Mouse (Mus musculus): ENCODE measurements around the gene Tbx1.

Tbx1 gene

DNA sequence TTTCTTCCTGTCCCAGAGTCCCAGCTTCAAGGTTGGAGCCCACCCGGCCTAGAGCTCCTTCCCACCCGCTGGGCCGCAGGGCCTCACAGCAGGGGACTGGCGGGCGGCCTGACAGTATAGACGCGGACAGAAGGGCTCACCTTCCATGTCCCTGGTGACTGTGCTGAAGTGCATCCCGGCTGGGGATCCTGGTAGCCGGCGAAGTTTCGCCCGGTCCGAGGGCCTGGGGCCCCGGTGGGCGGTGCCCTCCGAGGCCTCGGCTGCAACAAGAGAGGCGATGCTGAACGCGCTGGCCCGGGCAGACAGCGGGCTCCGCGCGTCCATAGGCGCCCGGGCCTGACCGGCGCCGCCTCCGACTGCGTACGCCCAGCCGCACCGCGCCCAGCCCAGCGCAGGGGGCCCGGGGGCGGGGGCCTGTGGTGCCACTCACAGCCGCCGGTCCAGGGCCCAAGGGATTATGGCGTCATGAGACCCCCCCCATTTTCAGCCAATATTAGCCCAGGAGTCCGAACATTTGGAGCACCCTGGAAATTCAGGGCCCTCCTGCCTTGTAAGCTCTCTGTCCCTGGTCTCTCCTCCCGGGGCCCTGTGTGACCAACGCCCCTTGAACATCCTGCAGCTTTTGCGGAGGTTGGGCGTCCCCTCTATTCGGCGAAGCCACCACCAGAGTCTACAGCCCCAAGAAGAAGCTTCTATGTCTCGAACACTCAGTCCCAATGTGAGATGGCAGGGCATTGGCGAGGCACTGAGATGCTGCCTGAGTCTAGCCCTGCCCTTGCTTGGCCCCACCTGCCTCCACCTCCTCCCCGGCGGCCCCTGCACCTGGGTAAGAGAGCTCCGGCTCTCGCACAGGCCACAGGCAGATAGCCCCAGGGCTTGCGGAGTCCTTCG lies 2.4 kb downstream of the Tbx1 start:
- DNase-seq (ENCODE audit: low spot score) = no peak

GRCm38 (mm10) chr16:18586906-18587546 lies 3.4 kb downstream of the Tbx1 start:
- no peak for DNase-seq (ENCODE audit: low spot score)

DNA sequence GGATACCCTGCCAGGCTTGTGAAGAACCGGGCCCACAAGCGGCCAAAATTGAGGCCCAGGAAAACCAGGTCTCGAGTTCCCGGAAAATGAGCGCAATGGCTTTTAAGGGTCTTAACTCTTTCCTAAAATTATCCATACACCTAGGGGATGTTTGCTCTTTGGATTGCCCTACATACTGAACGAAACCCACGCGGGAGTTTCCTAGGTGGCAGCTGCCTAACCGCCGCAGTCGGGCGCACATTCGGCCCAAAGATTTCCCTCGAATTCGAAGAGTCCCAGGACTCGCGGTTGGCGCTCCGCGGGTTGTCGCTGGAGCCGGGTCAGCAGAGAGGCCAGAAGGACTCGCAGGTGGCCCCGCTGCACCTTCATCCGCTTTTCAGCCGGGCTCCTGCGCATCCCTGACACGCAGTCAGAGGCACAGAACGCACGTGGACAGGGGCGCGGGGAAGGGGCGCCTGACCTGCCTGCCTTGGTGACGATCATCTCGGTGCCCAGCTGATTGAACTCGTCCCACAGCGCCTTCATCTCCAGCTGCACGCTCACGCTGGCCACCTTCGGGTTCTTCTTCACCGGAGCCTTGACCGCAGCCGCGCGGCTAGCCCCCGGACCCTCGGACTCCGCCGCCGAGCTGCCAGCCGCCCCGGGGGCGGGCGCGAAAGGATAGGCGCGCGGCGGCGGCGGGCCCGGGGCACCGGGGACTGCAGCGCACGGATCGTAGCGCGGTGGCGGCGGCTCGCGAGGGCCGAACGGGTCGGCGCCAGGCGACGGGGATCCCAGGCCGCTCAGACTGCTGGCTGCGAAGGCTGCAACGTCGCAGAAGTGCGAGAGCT lies 4.2 kb downstream of the Tbx1 start:
- no peak for DNase-seq (ENCODE audit: low spot score)

GRCm38 (mm10) chr16:18585676-18586075 lies 4.8 kb downstream of the Tbx1 start:
- DNase-seq (ENCODE audit: low spot score) = no peak

DNA sequence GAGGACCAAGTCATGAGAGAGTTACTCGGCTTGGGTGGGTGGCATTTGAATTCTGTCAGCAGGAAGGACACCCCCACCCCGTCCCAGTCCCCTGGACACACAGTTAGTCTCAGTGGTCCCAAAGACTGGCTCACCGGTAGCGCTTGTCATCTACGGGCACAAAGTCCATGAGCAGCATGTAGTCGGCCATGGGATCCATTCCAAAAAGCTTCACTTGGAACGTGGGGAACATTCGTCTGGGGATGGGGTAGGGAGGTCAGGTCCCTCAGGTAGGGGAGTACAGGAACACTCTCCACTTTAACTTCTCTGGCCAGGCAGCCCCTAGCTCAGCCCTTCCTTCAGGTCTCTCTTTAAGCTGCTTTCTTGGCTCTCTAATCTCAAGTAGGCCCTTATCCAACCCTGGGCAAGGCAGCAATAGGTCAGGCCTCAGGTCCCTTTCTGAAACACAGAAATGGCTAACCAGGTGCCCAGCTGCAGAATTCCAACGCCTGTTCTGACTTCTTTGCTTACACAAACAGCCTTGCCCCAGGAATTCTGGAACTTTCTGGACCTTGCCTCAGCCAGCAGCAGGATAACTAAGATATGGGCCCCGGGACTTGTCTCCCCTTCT lies 5.5 kb downstream of the Tbx1 start:
- DNase-seq (ENCODE audit: low spot score) = no peak

- no peak for DNase-seq (ENCODE audit: low spot score)
Observed at GRCm38 (mm10) chr16:18583673-18584357, 6.7 kb downstream of the Tbx1 start.

DNA sequence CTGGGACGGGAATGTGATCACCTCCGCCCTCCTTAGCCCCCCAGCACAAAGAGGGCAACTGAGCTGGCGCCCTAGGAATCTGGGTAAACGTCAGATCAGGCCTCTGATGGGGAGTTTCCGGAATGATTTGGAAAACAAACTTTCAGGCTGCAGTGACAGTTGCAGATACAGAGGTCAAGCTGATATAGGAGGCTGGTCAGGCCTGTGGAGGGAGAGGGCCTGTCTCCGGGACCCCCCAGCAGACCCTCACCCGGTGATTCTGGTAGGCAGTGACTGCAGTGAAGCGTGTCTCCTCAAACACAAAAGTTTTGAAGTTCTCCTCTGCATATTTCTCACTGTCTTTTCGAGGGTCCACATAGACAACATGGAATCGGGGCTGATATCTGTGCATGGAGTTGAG lies 7.3 kb downstream of the Tbx1 start:
- no peak for DNase-seq (ENCODE audit: low spot score)

DNA sequence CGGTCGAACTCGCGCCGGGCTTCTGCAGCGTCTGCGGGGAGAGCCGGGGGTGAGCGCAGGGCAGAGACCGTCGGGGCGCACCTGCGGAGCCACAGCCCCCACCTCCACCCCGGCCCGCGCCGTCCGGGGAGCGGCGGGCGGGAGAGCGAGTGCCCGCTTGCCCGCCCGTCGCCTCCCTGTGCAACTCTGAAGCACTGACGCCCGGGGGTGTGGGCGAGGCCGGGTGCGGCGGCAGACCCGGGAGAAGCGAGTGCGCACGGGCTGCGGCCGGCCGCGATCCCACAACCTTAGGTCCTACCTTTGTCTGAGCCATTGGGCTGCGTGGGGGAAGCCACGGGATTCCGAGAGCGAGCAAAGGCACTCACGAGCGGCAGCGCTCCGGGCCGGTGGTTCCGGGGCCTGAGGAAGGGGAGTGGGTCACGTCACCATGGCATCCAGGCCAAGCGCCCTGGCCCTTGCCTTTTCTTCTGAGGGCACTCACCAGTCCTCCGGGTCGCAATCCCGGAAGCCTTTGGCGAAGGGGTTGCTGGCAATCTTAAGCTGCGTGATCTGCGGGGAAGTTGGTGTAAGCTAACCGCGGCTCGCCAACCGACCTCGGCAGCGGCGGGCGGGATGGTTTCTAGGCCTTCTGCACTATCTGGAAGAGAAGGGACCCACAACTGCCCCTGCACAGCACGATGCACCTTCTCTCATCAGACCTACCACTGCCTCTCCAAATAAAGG lies 7.9 kb downstream of the Tbx1 start:
- DNase-seq (ENCODE audit: low spot score) = no peak

DNA sequence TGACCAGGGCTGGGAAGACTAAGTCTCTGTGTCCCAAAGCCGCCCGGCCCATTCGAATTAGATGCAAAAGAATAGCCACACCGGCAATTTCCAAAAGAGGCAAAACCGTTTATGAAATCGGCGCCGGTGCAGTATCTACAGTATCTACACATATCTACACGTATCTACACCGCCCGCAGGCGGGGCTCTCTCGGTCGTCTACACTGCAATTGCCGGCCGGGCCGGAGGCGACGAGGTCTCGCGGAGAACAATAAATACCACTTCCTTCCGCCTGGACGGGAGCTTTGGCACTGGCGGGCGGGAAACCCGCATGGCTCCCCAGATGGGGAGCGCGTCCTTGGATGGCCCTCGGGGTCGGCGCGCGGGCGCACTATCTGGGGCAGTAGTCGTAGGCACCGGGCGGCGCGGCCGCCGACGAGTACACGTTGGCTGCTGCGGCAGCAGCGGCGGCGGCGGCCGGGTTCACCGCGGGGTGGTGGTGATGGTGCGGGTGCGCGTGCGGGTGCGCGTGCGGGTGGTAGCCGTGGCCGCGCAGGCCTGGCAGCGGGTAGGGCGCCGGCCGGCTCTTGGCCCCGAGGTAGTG lies 8.8 kb downstream of the Tbx1 start:
- DNase-seq (ENCODE audit: low spot score) = no peak

GRCm38 (mm10) chr16:18581050-18581622 lies 9.3 kb downstream of the Tbx1 start:
- no peak for DNase-seq (ENCODE audit: low spot score)

DNA sequence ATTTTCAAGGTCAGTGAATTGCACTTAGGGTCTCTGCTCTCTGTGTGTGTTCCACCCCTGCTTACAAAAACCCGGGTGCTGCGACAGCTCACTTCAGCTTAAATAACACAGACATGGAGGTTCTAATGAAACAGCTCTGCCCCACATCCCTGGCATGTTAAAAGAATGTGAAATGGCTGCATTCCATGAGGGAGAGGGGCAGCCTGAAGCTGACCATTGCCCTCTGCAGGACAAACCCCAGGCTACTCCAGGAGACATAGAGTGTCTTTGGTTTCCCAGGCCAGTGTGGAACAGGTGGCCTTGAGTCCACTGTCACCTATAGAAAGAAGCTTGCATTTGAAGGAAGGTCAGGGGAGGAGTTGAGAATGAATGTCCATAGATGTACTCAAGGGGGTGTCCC lies 10.1 kb downstream of the Tbx1 start:
- DNase-seq (ENCODE audit: low spot score) = no peak

GRCm38 (mm10) chr16:18577599-18578160 lies 12.8 kb downstream of the Tbx1 start:
- DNase-seq (ENCODE audit: low spot score) = no peak

GRCm38 (mm10) chr16:18577071-18577470 lies 13.4 kb downstream of the Tbx1 start:
- DNase-seq (ENCODE audit: low spot score) = no peak

GRCm38 (mm10) chr16:18574196-18574595 lies 16.3 kb downstream of the Tbx1 start:
- no peak for DNase-seq (ENCODE audit: low spot score)

DNA sequence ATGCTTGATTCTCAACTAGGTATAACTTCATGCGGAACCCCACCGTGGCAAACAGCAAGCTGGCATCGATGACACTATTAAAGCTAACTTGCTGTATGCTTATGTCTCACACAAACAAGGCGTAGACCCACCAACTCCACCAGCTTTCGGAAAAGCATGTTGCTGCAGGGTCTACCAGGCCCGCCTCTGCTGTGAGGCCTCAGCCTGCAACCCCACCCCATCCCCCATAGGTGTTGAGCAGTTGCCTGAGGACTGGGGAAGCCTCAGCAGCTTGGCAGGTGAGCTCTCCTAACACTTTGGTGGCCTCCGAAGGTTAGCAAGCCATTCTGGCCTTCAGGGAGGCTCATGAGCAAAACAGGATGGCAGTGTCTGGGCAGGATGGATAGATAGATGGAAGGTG lies 21.9 kb downstream of the Tbx1 start:
- no peak for DNase-seq (ENCODE audit: low spot score)

DNA sequence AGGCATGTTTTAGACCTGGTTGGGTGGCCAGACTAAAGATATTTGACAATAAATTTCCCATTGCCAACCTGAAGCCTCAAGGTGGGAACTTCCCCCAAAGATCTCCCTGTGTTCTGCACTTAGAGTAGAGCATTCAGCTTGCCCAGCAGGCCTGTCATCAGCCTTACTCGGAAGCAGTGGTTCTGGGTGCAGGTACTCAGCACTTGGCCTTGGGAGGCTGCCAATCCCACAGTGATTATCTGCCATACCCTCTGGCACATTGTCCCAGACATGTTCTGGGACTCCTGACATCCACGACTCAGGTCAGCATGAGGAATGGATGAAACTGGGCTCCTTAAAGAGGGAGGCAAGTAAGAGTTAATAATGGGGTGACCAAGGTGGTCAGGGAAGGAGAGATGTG lies 26.0 kb downstream of the Tbx1 start:
- no peak for DNase-seq (ENCODE audit: low spot score)

- no peak for DNase-seq (ENCODE audit: low spot score)
Observed at GRCm38 (mm10) chr16:18556461-18556860, 34.0 kb downstream of the Tbx1 start.

DNA sequence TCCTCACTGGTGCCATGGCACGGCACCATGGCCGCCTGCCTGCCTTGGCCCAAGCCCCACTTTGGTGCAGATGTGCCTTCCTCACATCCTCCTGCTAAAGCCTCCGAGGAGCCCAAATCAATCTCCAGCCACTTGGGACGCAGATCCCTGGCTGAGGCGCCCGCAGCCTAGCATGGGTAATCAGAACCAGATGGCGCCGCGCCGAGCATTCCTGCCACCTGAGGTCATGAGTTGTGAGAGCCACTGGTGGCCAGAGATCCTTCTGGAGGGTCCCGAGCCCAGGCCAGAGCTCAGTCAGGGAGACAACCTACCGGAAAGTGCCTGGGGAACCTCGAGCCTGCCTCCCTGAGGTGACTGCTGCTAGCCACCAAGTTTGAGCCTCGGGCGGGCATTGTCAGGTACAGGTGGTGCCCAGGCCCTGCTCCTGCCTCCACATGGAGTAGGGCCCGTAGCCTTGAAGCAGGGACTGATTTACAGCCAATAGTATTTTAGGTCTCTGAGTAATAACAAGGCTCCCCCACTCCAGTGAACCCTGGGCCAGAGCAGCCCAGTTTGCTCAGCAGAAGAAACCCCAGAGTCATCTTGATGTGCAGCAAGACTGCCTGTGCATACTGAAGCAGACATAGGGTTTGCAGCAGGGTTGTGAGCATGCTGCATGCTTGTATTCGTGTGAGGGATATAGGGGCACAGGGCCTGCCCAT lies 35.1 kb downstream of the Tbx1 start:
- DNase-seq (ENCODE audit: low spot score) = no peak

- no peak for DNase-seq (ENCODE audit: low spot score)
Observed at GRCm38 (mm10) chr16:18554721-18555120, 35.8 kb downstream of the Tbx1 start.

All from left cerebral cortex, adult 11 months (tissue).